Mouse (Mus musculus) urinary bladder, postnatal 14 days (tissue): Measurements from ENCODE around the gene Nphp3.

Experiments used
- DNase-seq: peaks from one replicate; pipeline ENCODE4 v3.0.0; 2021; ENCODE audit warnings: low spot score

The Nphp3 gene

GRCm38 (mm10) chr9:104064571-104064970 is 62.2 kb downstream of the Nphp3 start:
- DNase-seq: no peak

- DNase-seq: no peak
Measured at GRCm38 (mm10) chr9:104070241-104070640, 67.9 kb downstream of the Nphp3 start.

GRCm38 (mm10) chr9:104070863-104071604 is 68.7 kb downstream of the Nphp3 start:
- DNase-seq: no peak

GRCm38 (mm10) chr9:104075808-104076207 is 73.5 kb downstream of the Nphp3 start:
- no peak for DNase-seq

- DNase-seq: no peak
Measured at GRCm38 (mm10) chr9:104078780-104079179, 76.4 kb downstream of the Nphp3 start.

GRCm38 (mm10) chr9:104079379-104079778 is 77.0 kb downstream of the Nphp3 start:
- peak; percentile 65 for DNase-seq

- no peak for DNase-seq
Measured at GRCm38 (mm10) chr9:104080038-104080437, 77.7 kb downstream of the Nphp3 start.

- peak; percentile 62 for DNase-seq
Measured at GRCm38 (mm10) chr9:104085730-104086429, 83.5 kb downstream of the Nphp3 start.

GRCm38 (mm10) chr9:104088555-104088954 is 86.2 kb downstream of the Nphp3 start:
- DNase-seq: no peak

- no peak for DNase-seq
Measured at GRCm38 (mm10) chr9:104092945-104093344, 90.6 kb downstream of the Nphp3 start.
